Mouse (Mus musculus): ENCODE data around the gene Myl3. TPM values are rescaled to one million over a fixed set of nuclear protein-coding genes. Genes with fewer than 3 reads are reported as not detected.
A peak's percentile ranks its signal among the peaks of the same experiment; 100 is the strongest.

Gene Myl3
- 19.8 and 68.6 TPM in 2 replicates for polyA plus RNA-seq (2015; fragmentation: Nextera tagmentation; extraction: Ambion mirVana)

DNA sequence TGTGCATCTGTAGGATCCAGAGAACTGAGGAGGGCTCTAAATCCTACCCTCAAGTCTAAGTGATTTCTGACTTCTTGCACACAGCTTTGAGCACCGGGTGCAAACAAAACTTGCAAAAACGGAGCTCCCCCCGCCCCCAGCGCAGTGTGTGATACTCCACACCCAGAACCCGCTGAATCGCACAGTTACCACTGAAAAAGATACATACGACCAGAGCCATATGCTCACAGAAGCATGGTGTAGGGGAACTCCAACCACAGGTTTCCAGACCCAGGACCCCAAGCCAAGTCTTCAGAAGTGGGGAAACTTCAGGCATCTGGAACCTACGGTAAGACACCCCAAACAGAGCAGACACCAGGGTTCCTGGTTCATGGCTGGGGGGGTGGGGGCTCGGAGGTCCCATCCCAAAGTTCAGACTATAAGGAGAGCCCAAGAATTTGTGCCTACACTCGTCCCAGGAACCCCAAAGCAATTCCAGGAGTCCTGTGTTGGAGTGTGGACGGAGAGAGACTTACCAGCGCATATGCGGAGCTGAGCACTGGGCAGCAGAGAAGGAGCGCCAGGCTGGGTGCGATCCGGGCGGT lies at the start of gene Myl3:
Gene Myl3, plus strand, starts transcription at position 151 of the 584 bp plus-strand sequence.
- 3% methylated on average over 17 of the region's 17 CpGs for WGBS
- H3K9me3 ChIP-seq: no peaks in the 10 kb centered on the region

GRCm38 (mm10) chr9:110695165-110695755 lies 46.4 kb upstream of the Myl3 start:
- H3K4me2 ChIP-seq: no peak overlapping the region
- no peak overlapping the region for H3K4me3 ChIP-seq
- no peak for ATAC-seq (ENCODE audit: borderline replicate concordance, extremely low read depth, low FRiP score, low TSS enrichment)
- no peak overlapping the region for H3K9ac ChIP-seq
- H3K9me3 ChIP-seq: no peaks in the 10 kb centered on the region
- peaks cover 8% of the 10 kb centered on the region; the same call in 1 of the 2 replicates for H3K4me1 ChIP-seq
- H3K27me3 ChIP-seq: no peaks in the 10 kb centered on the region
- 82% methylated on average over 4 of the region's 4 CpGs for WGBS
- no peaks in the 10 kb centered on the region for H3K36me3 ChIP-seq
- no peak overlapping the region for H3K27ac ChIP-seq

More for the DNA sequence above, at the start of gene Myl3:
- H3K27ac ChIP-seq: peak within 1 kb of the TSS; percentile 93
- peaks cover 59% of the 10 kb centered on the region for H3K27me3 ChIP-seq
- peaks cover 33% of the 10 kb centered on the region for H3K4me1 ChIP-seq
- H3K4me2 ChIP-seq: peak within 1 kb of the TSS; percentile 82
- H3K9ac ChIP-seq: peak within 1 kb of the TSS; percentile 65
- H3K4me3 ChIP-seq: peak within 1 kb of the TSS; percentile 65
- H3K36me3 ChIP-seq: 0 out of 2 replicates have a peak, but pooled peaks cover 4% of the 10 kb centered on the region
- no peak for ATAC-seq (ENCODE audit: borderline replicate concordance, extremely low read depth, low FRiP score, low TSS enrichment)

DNA sequence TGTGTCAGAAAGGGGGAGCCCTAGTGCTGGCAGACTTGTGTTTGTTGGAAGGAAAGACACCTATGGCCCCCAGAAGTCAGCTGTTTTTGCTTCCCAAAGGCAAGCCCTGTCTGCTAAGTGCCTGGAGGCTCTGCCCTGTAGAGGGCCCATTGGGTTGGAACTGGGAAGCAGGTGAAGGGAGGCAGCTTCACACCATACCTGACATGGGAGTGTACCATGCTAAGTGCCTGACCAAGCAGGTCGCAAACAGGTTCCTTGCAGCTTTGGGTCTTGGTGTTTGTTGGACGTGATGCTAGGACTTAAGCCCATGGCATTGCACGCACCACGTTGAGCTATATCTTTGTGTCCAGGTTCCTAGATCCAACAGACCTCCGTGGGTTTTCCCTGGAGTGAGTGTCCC lies 45.2 kb upstream of the Myl3 start:
- no peaks in the 10 kb centered on the region for H3K4me1 ChIP-seq
- WGBS: 82% methylated on average over 5 of the region's 5 CpGs
- no peak overlapping the region for H3K27ac ChIP-seq
- no peak overlapping the region for H3K9ac ChIP-seq
- 0 out of 2 replicates have a peak, but pooled peaks cover 4% of the 10 kb centered on the region for H3K36me3 ChIP-seq
- ATAC-seq (ENCODE audit: borderline replicate concordance, extremely low read depth, low FRiP score, low TSS enrichment): no peak
- H3K4me3 ChIP-seq: no peak overlapping the region
- no peaks in the 10 kb centered on the region for H3K27me3 ChIP-seq
- no peak overlapping the region for H3K4me2 ChIP-seq
- H3K9me3 ChIP-seq: no peaks in the 10 kb centered on the region

DNA sequence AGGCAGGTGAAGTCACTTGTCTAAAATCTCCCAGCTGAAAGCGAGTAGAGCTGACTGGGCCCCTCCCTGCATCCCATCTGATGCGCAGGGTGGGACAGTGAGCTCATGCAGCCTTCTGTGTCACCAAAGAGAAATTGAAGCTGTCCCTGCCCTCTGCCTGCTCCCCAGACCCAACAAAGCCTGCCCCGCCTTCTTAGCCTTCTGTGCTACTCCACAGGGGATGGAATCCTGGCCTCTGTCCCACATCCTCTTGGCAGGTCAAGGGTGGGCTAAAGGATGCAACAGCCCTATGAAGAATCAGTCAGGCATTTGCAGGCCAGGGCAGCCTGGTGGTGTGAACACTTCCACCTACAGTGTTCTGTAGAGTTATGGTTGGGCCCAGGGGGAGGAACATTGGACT lies 44.2 kb upstream of the Myl3 start:
- H3K27ac ChIP-seq: no peak overlapping the region
- H3K36me3 ChIP-seq: 0 out of 2 replicates have a peak, but pooled peaks cover 4% of the 10 kb centered on the region
- no peaks in the 10 kb centered on the region for H3K27me3 ChIP-seq
- H3K9me3 ChIP-seq: no peaks in the 10 kb centered on the region
- H3K9ac ChIP-seq: no peak overlapping the region
- 66% methylated on average over 3 of the region's 3 CpGs for WGBS
- H3K4me3 ChIP-seq: no peak overlapping the region
- no peak overlapping the region for H3K4me2 ChIP-seq
- no peaks in the 10 kb centered on the region for H3K4me1 ChIP-seq
- no peak for ATAC-seq (ENCODE audit: borderline replicate concordance, extremely low read depth, low FRiP score, low TSS enrichment)

- Histone ChIP-seq H3K36me3 (0 out of 2 replicates have a peak, but pooled peaks cover 4% of the 10 kb centered on the region), H3K27me3 (no peaks in the 10 kb centered on the region), H3K27ac (no peak overlapping the region), H3K9ac (no peak overlapping the region), H3K4me2 (no peak overlapping the region), H3K9me3 (no peaks in the 10 kb centered on the region), H3K4me1 (no peaks in the 10 kb centered on the region), H3K4me3 (no peak overlapping the region)
- no peak for ATAC-seq (ENCODE audit: borderline replicate concordance, extremely low read depth, low FRiP score, low TSS enrichment)
- WGBS: 87% methylated on average over 3 of the region's 3 CpGs
Observed at GRCm38 (mm10) chr9:110699574-110699973, 42.1 kb upstream of the Myl3 start.

DNA sequence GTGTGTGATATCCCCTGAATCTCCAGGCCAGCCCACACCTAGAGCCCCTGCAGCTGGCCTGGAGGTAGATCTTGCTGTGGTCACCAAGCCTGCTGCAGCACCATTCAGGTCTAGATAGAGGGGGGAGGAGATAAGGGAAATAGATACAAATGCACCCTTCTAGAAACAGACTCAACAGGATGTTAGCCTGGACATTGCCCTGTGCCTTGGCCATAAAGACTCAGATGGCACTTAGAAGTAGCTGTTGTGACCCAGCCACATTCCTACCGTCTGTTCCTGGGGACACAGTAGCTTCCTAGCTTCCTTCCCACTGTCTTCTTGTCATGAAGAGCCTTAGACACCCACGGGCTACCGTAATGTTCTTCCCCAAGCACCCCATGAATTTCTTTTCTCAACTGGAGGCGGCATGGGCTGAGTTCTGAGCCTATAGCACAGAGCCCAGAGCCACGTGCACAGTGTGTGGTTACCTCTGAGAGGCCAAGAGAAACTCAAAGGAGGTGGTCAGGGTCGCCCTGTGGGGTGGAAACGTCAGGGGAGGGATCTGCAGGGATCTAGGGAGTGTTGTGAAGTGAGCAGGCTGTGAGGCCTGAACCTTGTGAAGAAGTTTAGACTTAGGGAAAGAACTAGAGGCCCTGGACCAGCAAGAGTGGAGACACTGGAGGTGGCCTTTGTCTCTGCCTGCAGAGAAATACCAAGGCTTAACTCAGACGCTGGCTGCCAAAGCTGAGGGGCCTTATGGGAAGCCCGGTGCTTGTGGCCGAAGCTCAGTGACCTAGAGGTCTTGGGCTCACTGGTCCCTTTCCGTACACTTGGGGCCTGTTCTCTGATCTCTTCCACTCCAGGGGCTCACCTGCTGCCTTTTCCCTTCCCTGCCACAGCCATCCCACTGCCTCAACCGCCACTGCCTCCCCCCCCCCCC lies 40.3 kb upstream of the Myl3 start:
- no peak overlapping the region for H3K27ac ChIP-seq
- ATAC-seq (ENCODE audit: borderline replicate concordance, extremely low read depth, low FRiP score, low TSS enrichment): no peak
- 79% methylated on average over 11 of the region's 12 CpGs for WGBS
- no peaks in the 10 kb centered on the region for H3K27me3 ChIP-seq
- no peaks in the 10 kb centered on the region for H3K4me1 ChIP-seq
- 0 out of 2 replicates have a peak, but pooled peaks cover 11% of the 10 kb centered on the region for H3K36me3 ChIP-seq
- H3K4me3 ChIP-seq: no peak overlapping the region
- no peak overlapping the region for H3K9ac ChIP-seq
- H3K4me2 ChIP-seq: no peak overlapping the region
- no peaks in the 10 kb centered on the region for H3K9me3 ChIP-seq

- WGBS: 82% methylated on average over 1 of the region's 1 CpGs
Observed at GRCm38 (mm10) chr9:110702848-110703247, 38.8 kb upstream of the Myl3 start.

DNA sequence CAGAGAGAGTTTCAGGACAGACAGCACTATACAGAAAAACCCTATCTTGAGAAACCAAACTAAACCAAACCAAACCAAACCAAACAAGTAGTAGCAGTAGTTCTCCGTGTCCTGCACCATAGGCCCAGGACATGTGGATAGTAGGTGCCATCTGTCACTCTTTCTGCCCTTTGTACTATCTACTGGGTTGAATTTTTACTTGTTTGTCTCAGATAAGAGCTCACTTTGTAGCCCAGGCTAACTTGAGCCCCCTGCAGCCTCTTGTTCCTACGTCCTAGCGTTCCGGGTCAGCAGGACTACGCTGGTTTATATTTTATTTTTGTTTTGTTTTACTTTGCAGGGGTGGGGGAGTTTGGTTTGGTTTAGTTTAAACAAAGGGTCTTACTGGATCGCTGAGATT lies 37.7 kb upstream of the Myl3 start:
- H3K27me3 ChIP-seq: no peaks in the 10 kb centered on the region
- no peak overlapping the region for H3K4me2 ChIP-seq
- 0 out of 2 replicates have a peak, but pooled peaks cover 11% of the 10 kb centered on the region for H3K36me3 ChIP-seq
- no peak overlapping the region for H3K27ac ChIP-seq
- no peak for ATAC-seq (ENCODE audit: borderline replicate concordance, extremely low read depth, low FRiP score, low TSS enrichment)
- WGBS: 85% methylated on average over 6 of the region's 6 CpGs
- no peaks in the 10 kb centered on the region for H3K4me1 ChIP-seq
- H3K9ac ChIP-seq: no peak overlapping the region
- H3K9me3 ChIP-seq: no peaks in the 10 kb centered on the region
- no peak overlapping the region for H3K4me3 ChIP-seq

More at GRCm38 (mm10) chr9:110702848-110703247, 38.8 kb upstream of the Myl3 start:
- Histone ChIP-seq H3K27ac (no peak overlapping the region), H3K4me2 (no peak overlapping the region), H3K9ac (no peak overlapping the region), H3K27me3 (no peaks in the 10 kb centered on the region), H3K36me3 (0 out of 2 replicates have a peak, but pooled peaks cover 11% of the 10 kb centered on the region), H3K9me3 (no peaks in the 10 kb centered on the region), H3K4me1 (no peaks in the 10 kb centered on the region), H3K4me3 (no peak overlapping the region)
- no peak for ATAC-seq (ENCODE audit: borderline replicate concordance, extremely low read depth, low FRiP score, low TSS enrichment)

GRCm38 (mm10) chr9:110706784-110707183 lies 34.9 kb upstream of the Myl3 start:
- Histone ChIP-seq H3K36me3 (peaks cover 14% of the 10 kb centered on the region; the same call in 1 of the 2 replicates), H3K27me3 (no peaks in the 10 kb centered on the region), H3K27ac (no peak overlapping the region), H3K9me3 (no peaks in the 10 kb centered on the region), H3K4me2 (no peak overlapping the region), H3K9ac (no peak overlapping the region), H3K4me1 (peaks cover 9% of the 10 kb centered on the region; the same call in 1 of the 2 replicates), H3K4me3 (no peak overlapping the region)
- ATAC-seq (ENCODE audit: borderline replicate concordance, extremely low read depth, low FRiP score, low TSS enrichment): no peak
- WGBS: 84% methylated on average over 5 of the region's 5 CpGs

DNA sequence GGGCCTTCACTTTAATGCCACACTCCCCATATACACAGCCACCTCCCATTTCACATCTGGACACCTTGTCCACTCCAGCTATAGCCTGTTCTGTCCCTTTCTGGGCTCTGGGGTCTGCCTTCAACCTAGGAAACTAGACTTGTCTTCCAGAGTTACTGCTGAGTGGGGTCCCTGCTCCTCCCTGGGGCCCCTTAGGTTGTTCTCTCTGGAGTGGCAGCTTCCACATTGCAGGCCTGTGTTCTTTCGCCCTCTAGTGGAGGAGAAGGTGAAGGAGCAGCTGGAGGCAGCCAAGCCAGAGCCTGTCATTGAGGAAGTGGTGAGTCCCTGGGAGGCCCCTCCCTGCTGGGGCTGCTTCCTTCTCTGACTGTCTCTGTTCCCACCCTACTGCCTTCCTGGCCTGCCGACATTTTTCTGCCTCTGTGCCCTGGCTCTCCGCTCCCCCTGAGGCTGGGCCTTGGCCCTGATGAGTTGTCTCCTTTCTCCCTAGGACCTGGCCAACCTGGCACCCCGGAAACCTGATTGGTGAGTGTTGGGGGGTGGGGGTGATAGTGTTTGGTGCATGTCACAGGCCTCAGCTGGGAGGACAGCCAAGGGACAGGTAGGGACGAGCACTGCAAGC lies 31.9 kb upstream of the Myl3 start:
- peak; percentile 83 for ATAC-seq (ENCODE audit: borderline replicate concordance, extremely low read depth, low FRiP score, low TSS enrichment)
- Histone ChIP-seq H3K36me3 (peaks cover 21% of the 10 kb centered on the region), H3K27ac (no peak overlapping the region)

GRCm38 (mm10) chr9:110711532-110711931 lies 30.1 kb upstream of the Myl3 start:
- WGBS: 94% methylated on average over 1 of the region's 1 CpGs
- no peak overlapping the region for H3K27ac ChIP-seq
- no peak overlapping the region for H3K9ac ChIP-seq
- no peaks in the 10 kb centered on the region for H3K27me3 ChIP-seq
- H3K36me3 ChIP-seq: peaks cover 22% of the 10 kb centered on the region
- peaks cover 9% of the 10 kb centered on the region; the same call in 1 of the 2 replicates for H3K4me1 ChIP-seq
- no peak overlapping the region for H3K4me3 ChIP-seq
- no peak for ATAC-seq (ENCODE audit: borderline replicate concordance, extremely low read depth, low FRiP score, low TSS enrichment)
- no peak overlapping the region for H3K4me2 ChIP-seq
- H3K9me3 ChIP-seq: no peaks in the 10 kb centered on the region

More for the DNA sequence above, 31.9 kb upstream of the Myl3 start:
- Histone ChIP-seq H3K4me1 (peaks cover 9% of the 10 kb centered on the region; the same call in 1 of the 2 replicates), H3K27me3 (no peaks in the 10 kb centered on the region), H3K9me3 (no peaks in the 10 kb centered on the region), H3K4me3 (peak overlapping the region; percentile 8; the same call in 1 of the 2 replicates), H3K4me2 (peak overlapping the region; percentile 33), H3K9ac (no peak overlapping the region)
- WGBS: 34% methylated on average over 5 of the region's 5 CpGs

All from lung, embryonic 15.5 days (tissue).